Mouse (Mus musculus): ENCODE results near the gene H2al1c. TPM values are rescaled to one million over a fixed set of nuclear protein-coding genes. Genes with fewer than 3 reads are reported as not detected.
"Not testable (repeated sequence)": the region's sequence is repeated elsewhere in the genome, so short reads cannot be mapped to it uniquely, and the experiment has no call there.

Gene H2al1c
- polyA plus RNA-seq (2012; ENCODE audit: insufficient read depth, insufficient read length, low replicate concordance, missing spikeins) = not detected in 2 replicates

DNA sequence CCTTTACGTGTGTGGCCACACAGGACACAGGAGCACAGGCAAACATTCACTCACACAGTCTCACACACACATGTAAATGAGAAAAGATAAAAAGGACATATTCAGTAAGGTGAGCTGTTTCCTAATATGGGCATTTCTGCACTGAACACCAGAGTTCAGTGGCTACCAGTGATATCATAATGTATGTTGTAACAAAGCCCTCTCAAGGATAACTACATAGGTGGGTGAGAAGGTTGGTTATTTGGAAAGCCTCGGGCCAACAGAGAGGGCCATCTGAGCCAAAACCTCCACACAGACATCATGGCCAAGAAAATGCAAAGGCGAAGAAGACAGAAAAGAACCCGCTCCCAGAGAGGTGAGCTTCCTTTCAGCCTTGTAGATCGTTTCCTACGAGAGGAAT lies at the start of gene H2al1c:
TSS of gene H2al1c (plus strand) at position 301 of the 400 bp plus-strand sequence.
- not testable (repeated sequence) for H3K4me3 ChIP-seq (ENCODE audit: insufficient read depth, low read depth, low read length)
- 100% methylated on average over 1 of the region's 6 CpGs for WGBS

DNA sequence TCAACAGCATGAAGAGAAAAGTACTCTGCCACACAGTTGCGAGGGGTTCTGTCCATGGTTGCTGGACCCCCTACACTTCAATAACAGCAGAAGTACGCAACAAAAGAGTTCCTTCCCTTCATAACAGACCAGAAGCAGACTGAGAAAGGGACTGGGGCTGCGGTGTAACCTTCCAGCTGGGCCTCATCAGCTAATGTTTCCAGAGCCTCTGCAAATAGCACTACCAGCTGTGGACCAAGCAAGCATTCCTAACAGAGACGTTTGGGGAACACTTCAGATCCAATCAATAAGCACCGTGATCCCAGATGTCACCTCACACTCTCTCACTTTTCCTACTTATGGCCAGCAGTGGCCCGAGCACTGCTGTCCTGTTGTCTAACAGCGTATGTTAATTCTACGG lies 40.5 kb upstream of the H2al1c start:
- no peak overlapping the region for H3K27ac ChIP-seq (ENCODE audit: insufficient read depth, low read depth, low read length)
- WGBS = 85% methylated on average over 8 of the region's 8 CpGs
- H3K4me1 ChIP-seq (ENCODE audit: control insufficient read depth, insufficient read depth, low read length) = peaks cover 8% of the 10 kb centered on the region; the same call in 1 of the 2 replicates
- no peak overlapping the region for H3K4me3 ChIP-seq (ENCODE audit: insufficient read depth, low read depth, low read length)
- TF ChIP-seq CTCF (IDR thresholded peaks at IDR 0.05; ENCODE audit: insufficient read depth, low read depth, low read length) = no peak
- TF ChIP-seq POLR2A (IDR thresholded peaks at IDR 0.05; ENCODE audit: insufficient read depth, low read depth, low read length) = no peak

More for the DNA sequence above, at the start of gene H2al1c:
- not testable (repeated sequence) for H3K4me1 ChIP-seq (ENCODE audit: control insufficient read depth, insufficient read depth, low read length); H3K27ac ChIP-seq (ENCODE audit: insufficient read depth, low read depth, low read length)

DNA sequence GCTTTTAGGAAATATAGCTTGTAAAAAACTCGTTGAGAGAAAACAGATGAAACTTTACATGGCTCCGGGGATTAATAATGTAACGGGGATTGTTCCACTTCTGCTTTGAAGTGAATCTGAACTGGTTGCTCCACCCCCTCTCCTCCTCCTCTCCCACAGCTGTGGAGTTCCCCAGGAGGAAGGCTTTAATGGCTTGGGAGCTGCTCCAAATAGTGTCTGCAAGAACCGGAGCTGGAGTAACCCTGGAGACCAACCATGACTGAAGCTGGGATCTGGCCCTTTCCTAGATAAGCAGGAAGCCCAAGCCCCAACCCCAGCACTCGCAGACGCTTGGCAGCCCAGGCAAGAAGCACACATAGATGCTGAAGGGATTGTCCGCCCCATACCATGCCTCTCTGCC lies 37.7 kb upstream of the H2al1c start:
- H3K4me1 ChIP-seq (ENCODE audit: control insufficient read depth, insufficient read depth, low read length) = peaks cover 8% of the 10 kb centered on the region; the same call in 1 of the 2 replicates
- TF ChIP-seq POLR2A (IDR thresholded peaks at IDR 0.05; ENCODE audit: insufficient read depth, low read depth, low read length) = no peak
- no peak for TF ChIP-seq CTCF (IDR thresholded peaks at IDR 0.05; ENCODE audit: insufficient read depth, low read depth, low read length)
- no peak overlapping the region for H3K4me3 ChIP-seq (ENCODE audit: insufficient read depth, low read depth, low read length)
- H3K27ac ChIP-seq (ENCODE audit: insufficient read depth, low read depth, low read length) = no peak overlapping the region
- WGBS = 28% methylated on average over 7 of the region's 7 CpGs

DNA sequence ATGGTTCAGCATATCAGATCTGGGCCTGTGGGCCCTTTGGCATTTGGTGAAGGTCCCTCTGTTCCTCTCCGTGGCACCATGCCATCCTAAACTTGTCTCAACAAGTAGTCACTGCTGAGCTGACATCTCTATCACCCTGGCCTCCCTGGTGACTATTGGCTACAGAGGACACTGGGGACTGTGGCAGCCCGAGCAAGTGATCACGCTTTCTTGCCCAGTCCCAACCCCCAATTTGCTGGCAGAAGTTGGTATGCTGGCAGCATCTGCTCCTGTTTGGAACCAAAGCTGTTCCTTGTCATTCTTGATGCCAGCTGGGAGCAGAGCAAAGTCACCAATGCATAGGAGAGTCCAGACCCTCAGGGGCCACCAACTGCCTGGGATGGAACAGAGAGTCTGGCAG lies 36.4 kb upstream of the H2al1c start:
- no peak overlapping the region for H3K27ac ChIP-seq (ENCODE audit: insufficient read depth, low read depth, low read length)
- no peak for TF ChIP-seq POLR2A (IDR thresholded peaks at IDR 0.05; ENCODE audit: insufficient read depth, low read depth, low read length)
- no peak for TF ChIP-seq CTCF (IDR thresholded peaks at IDR 0.05; ENCODE audit: insufficient read depth, low read depth, low read length)
- no peak overlapping the region for H3K4me3 ChIP-seq (ENCODE audit: insufficient read depth, low read depth, low read length)
- WGBS = 73% methylated on average over 3 of the region's 3 CpGs
- peaks cover 8% of the 10 kb centered on the region; the same call in 1 of the 2 replicates for H3K4me1 ChIP-seq (ENCODE audit: control insufficient read depth, insufficient read depth, low read length)

DNA sequence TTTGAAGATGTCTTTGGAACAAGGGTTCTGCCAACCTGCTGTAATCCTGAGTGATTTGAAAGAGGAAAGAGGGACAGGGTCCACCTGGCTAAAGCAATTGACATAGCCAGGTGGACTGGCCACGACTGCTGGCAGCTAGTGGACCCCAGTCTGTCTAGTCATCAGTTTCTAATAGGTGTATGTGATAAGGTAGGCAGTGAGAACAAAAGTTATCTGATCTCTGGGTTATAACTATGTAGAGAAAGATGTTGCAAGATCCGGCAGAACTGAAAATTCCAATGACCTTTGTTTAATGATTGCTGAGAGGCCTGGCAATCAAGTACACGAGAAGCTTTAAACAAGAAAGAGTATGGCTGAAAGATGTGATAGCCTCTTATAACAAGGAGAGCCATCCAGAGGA lies 32.3 kb upstream of the H2al1c start:
- Histone ChIP-seq H3K27ac (ENCODE audit: insufficient read depth, low read depth, low read length) (no peak overlapping the region), H3K4me3 (ENCODE audit: insufficient read depth, low read depth, low read length) (no peak overlapping the region), H3K4me1 (ENCODE audit: control insufficient read depth, insufficient read depth, low read length) (no peaks in the 10 kb centered on the region)
- 87% methylated on average over 3 of the region's 3 CpGs for WGBS
- TF ChIP-seq CTCF (IDR thresholded peaks at IDR 0.05; ENCODE audit: insufficient read depth, low read depth, low read length) (no peak), POLR2A (IDR thresholded peaks at IDR 0.05; ENCODE audit: insufficient read depth, low read depth, low read length) (no peak)

DNA sequence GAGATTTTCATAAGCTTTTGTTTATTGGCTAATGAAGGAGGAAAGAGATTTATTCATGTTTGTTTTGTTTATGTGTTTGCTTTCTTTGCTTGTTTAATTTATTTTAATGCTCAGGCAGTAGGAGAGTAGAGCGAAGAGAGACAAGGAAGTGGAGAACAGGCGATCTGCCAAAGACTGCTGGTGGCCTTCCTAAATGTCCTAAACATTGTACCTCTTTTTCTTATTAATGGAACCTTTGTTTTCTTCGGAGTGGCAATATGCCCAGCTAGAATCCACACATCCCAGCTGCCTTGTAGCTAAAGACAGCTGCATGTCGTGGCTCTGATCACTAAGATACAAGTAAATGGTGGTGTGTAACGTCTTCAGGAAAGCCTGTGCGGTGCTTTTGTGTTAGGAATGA lies 28.4 kb upstream of the H2al1c start:
- 69% methylated on average over 6 of the region's 6 CpGs for WGBS
- TF ChIP-seq POLR2A (IDR thresholded peaks at IDR 0.05; ENCODE audit: insufficient read depth, low read depth, low read length) (no peak), CTCF (IDR thresholded peaks at IDR 0.05; ENCODE audit: insufficient read depth, low read depth, low read length) (no peak)
- no peaks in the 10 kb centered on the region for H3K4me1 ChIP-seq (ENCODE audit: control insufficient read depth, insufficient read depth, low read length)
- H3K27ac ChIP-seq (ENCODE audit: insufficient read depth, low read depth, low read length) = no peak overlapping the region
- no peak overlapping the region for H3K4me3 ChIP-seq (ENCODE audit: insufficient read depth, low read depth, low read length)

DNA sequence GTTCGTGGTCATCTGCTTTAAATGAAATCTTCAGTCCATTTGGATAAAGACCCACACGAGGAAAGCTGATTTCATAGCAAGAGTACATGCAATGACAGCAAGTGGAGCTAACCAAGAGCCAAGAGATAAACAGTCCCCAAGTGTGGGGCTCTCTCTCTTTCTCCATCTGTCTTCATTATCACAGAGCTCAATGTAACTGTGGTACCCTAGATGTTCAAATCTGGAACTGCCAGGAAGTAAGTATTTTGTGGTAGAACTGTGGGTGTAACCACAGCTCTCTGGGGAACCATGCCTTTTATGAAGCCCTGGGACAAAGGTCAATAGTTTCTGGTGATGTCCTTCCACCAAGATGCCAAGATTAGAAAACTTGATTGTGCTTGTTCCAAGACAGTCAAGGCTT lies 24.7 kb upstream of the H2al1c start:
- 78% methylated on average over 2 of the region's 2 CpGs for whole genome bisulfite sequencing
- Histone ChIP-seq H3K4me3 (ENCODE audit: insufficient read depth, low read depth, low read length) (no peak overlapping the region), H3K4me1 (ENCODE audit: control insufficient read depth, insufficient read depth, low read length) (no peaks in the 10 kb centered on the region), H3K27ac (ENCODE audit: insufficient read depth, low read depth, low read length) (no peak overlapping the region)
- TF ChIP-seq POLR2A (IDR thresholded peaks at IDR 0.05; ENCODE audit: insufficient read depth, low read depth, low read length) (no peak), CTCF (IDR thresholded peaks at IDR 0.05; ENCODE audit: insufficient read depth, low read depth, low read length) (no peak)

DNA sequence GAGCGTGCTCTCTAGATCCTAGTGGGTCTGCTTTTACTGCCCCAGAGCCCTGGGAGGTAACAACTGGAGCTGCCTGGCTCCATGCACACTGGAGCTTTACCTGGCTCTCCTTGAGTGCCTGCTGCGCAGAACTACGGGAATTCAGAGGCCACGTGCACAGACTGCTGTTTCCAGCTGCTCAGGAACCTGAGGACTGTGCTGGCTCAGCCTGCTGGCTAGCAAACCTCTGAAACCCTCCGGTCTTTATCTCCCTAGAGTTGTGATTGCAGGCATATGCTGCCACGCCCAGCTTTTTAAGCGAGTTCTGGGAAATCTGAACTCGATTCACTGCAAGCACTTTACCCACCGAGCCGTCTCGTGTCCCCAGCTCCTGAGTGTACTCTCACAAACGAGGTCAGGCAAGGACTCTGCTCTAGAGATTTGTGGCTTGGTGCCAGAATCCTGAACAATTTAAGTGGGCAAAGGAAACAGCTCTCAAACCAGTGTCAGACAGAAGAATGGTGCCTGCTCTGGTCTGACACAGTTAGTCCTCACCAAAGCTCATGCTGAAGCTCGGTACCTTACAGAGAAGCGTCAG lies 17.1 kb upstream of the H2al1c start:
- 67% methylated on average over 14 of the region's 14 CpGs for WGBS
- no peak overlapping the region for H3K4me3 ChIP-seq (ENCODE audit: insufficient read depth, low read depth, low read length)
- TF ChIP-seq POLR2A (IDR thresholded peaks at IDR 0.05; ENCODE audit: insufficient read depth, low read depth, low read length) (no peak), CTCF (IDR thresholded peaks at IDR 0.05; ENCODE audit: insufficient read depth, low read depth, low read length) (no peak)

DNA sequence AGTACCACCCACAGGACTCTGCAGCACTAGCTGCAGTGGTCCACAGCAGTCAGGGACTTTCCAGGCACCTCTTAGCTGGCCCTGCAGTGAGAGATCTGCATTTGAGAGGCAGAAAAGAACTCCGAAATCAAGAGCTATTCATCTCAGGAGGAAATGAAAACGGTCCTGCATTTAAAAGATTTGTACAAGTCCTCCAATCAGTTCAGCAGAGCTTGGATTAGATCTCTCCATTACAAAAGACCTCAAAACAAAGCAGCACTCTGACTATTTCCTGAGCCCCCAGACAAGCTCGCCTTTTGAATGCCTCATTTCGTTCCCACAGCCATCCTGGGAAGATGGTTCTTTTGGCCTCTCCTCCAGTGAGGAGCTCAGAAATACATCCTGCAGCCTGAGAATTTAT lies 16.2 kb upstream of the H2al1c start:
- H3K4me3 ChIP-seq (ENCODE audit: insufficient read depth, low read depth, low read length) = no peak overlapping the region
- no peak overlapping the region for H3K27ac ChIP-seq (ENCODE audit: insufficient read depth, low read depth, low read length)
- 63% methylated on average over 4 of the region's 4 CpGs for WGBS
- TF ChIP-seq POLR2A (IDR thresholded peaks at IDR 0.05; ENCODE audit: insufficient read depth, low read depth, low read length) = no peak
- no peak for TF ChIP-seq CTCF (IDR thresholded peaks at IDR 0.05; ENCODE audit: insufficient read depth, low read depth, low read length)
- H3K4me1 ChIP-seq (ENCODE audit: control insufficient read depth, insufficient read depth, low read length) = no peaks in the 10 kb centered on the region

More for the DNA sequence above, 17.1 kb upstream of the H2al1c start:
- H3K4me1 ChIP-seq (ENCODE audit: control insufficient read depth, insufficient read depth, low read length) = no peaks in the 10 kb centered on the region
- H3K27ac ChIP-seq (ENCODE audit: insufficient read depth, low read depth, low read length) = no peak overlapping the region

DNA sequence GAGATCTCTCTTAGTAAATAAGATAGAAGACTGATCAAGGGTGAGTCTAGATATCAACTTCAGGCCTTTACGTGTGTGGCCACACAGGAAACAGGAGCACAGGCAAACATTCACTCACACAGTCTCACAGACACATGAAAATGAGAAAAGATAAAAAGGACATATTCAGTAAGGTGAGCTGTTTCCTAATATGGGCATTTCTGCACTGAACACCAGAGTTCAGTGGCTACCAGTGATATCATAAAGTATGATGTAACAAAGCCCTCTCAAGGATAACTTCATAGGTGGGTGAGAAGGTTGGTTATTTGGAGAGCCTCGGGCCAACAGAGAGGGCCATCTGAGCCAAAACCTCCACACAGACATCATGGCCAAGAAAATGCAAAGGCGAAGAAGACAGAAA lies 6.5 kb upstream of the H2al1c start, which contains the start of gene H2al1a:
TSS of gene H2al1a (plus strand) at position 301 of the 400 bp plus-strand sequence.
- not testable (repeated sequence) for H3K4me3 ChIP-seq (ENCODE audit: insufficient read depth, low read depth, low read length); H3K4me1 ChIP-seq (ENCODE audit: control insufficient read depth, insufficient read depth, low read length); H3K27ac ChIP-seq (ENCODE audit: insufficient read depth, low read depth, low read length)
- no CpG with 5 or more reads among the region's 3 CpGs for WGBS

DNA sequence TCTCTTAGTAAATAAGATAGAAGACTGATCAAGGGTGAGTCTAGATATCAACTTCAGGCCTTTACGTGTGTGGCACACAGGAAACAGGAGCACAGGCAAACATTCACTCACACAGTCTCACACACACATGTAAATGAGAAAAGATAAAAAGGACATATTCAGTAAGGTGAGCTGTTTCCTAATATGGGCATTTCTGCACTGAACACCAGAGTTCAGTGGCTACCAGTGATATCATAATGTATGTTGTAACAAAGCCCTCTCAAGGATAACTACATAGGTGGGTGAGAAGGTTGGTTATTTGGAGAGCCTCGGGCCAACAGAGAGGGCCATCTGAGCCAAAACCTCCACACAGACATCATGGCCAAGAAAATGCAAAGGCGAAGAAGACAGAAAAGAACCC lies 3.3 kb upstream of the H2al1c start, which contains the start of gene H2al1b:
TSS of gene H2al1b (plus strand) at position 301 of the 400 bp plus-strand sequence.
- not testable (repeated sequence) for H3K4me1 ChIP-seq (ENCODE audit: control insufficient read depth, insufficient read depth, low read length); H3K4me3 ChIP-seq (ENCODE audit: insufficient read depth, low read depth, low read length); H3K27ac ChIP-seq (ENCODE audit: insufficient read depth, low read depth, low read length)
- 100% methylated on average over 1 of the region's 3 CpGs for WGBS

DNA sequence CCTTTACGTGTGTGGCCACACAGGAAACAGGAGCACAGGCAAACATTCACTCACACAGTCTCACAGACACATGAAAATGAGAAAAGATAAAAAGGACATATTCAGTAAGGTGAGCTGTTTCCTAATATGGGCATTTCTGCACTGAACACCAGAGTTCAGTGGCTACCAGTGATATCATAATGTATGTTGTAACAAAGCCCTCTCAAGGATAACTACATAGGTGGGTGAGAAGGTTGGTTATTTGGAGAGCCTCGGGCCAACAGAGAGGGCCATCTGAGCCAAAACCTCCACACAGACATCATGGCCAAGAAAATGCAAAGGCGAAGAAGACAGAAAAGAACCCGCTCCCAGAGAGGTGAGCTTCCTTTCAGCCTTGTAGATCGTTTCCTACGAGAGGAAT lies 3.1 kb downstream of the H2al1c start, which contains the start of gene H2al1d:
TSS of gene H2al1d (plus strand) at position 301 of the 400 bp plus-strand sequence.
- WGBS = no CpG with 5 or more reads among the region's 6 CpGs

DNA sequence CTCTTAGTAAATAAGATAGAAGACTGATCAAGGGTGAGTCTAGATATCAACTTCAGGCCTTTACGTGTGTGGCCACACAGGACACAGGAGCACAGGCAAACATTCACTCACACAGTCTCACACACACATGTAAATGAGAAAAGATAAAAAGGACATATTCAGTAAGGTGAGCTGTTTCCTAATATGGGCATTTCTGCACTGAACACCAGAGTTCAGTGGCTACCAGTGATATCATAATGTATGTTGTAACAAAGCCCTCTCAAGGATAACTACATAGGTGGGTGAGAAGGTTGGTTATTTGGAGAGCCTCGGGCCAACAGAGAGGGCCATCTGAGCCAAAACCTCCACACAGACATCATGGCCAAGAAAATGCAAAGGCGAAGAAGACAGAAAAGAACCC lies 6.2 kb downstream of the H2al1c start, which contains the start of gene H2al1e:
TSS of gene H2al1e (plus strand) at position 301 of the 400 bp plus-strand sequence.
- H3K4me1 ChIP-seq (ENCODE audit: control insufficient read depth, insufficient read depth, low read length); H3K4me3 ChIP-seq (ENCODE audit: insufficient read depth, low read depth, low read length); H3K27ac ChIP-seq (ENCODE audit: insufficient read depth, low read depth, low read length): not testable (repeated sequence)
- no CpG with 5 or more reads among the region's 3 CpGs for WGBS

More for the DNA sequence above, 3.1 kb downstream of the H2al1c start, which contains the start of gene H2al1d:
- not testable (repeated sequence) for H3K4me3 ChIP-seq (ENCODE audit: insufficient read depth, low read depth, low read length); H3K27ac ChIP-seq (ENCODE audit: insufficient read depth, low read depth, low read length); H3K4me1 ChIP-seq (ENCODE audit: control insufficient read depth, insufficient read depth, low read length)
